Mouse (Mus musculus) lung, adult 18-20 months (tissue): ENCODE measurements at regions not wholly inside any gene's neighbourhood (a gene's known extent, or its start where the extent isn't known, plus 50 kb on each side); places are given as distances from the start of the nearest gene placed in this dataset.

ENCODE experiments used
- DNase-seq, 2 experiments: peaks; one replicate each; pipeline ENCODE4 v3.0.0; 2022; ENCODE audit warnings: mixed read lengths in 2 of 2

GRCm38 (mm10) chr2:50687672-50688151 lies 391.1 kb upstream of the Mmadhc start:
- no peak for DNase-seq

GRCm38 (mm10) chr2:50687222-50687621 lies 390.6 kb upstream of the Mmadhc start:
- peak; percentile 61 to 68 for DNase-seq

GRCm38 (mm10) chr2:50677456-50677855 lies 380.9 kb upstream of the Mmadhc start:
- no peak for DNase-seq

- DNase-seq: no peak
Observed at GRCm38 (mm10) chr2:50675736-50676550, 379.3 kb upstream of the Mmadhc start.

- no peak for DNase-seq
Observed at GRCm38 (mm10) chr2:50674856-50675175, 378.2 kb upstream of the Mmadhc start.

GRCm38 (mm10) chr2:50674151-50674855 lies 377.7 kb upstream of the Mmadhc start:
- DNase-seq: peak; percentile 30 to 34

- no peak for DNase-seq
Observed at GRCm38 (mm10) chr2:50669297-50669696, 372.7 kb upstream of the Mmadhc start.

- DNase-seq: no peak
Observed at GRCm38 (mm10) chr2:50668789-50669188, 372.2 kb upstream of the Mmadhc start.

- no peak for DNase-seq
Observed at GRCm38 (mm10) chr2:50667180-50667579, 370.6 kb upstream of the Mmadhc start.

- DNase-seq: no peak
Observed at GRCm38 (mm10) chr2:50662504-50662903, 365.9 kb upstream of the Mmadhc start.

- DNase-seq: no peak
Observed at GRCm38 (mm10) chr2:50660000-50660399, 363.4 kb upstream of the Mmadhc start.

- DNase-seq: no peak
Observed at GRCm38 (mm10) chr2:50657826-50658225, 361.2 kb upstream of the Mmadhc start.

- no peak for DNase-seq
Observed at GRCm38 (mm10) chr2:50656351-50656750, 359.8 kb upstream of the Mmadhc start.

GRCm38 (mm10) chr2:50654953-50655324 lies 358.3 kb upstream of the Mmadhc start:
- DNase-seq: no peak

GRCm38 (mm10) chr2:50654221-50654952 lies 357.8 kb upstream of the Mmadhc start:
- DNase-seq: no peak

GRCm38 (mm10) chr2:50653121-50653615 lies 356.6 kb upstream of the Mmadhc start:
- DNase-seq: no peak

- DNase-seq: no peak
Observed at GRCm38 (mm10) chr2:50649656-50650055, 353.1 kb upstream of the Mmadhc start.

GRCm38 (mm10) chr2:50643219-50643618 lies 346.6 kb upstream of the Mmadhc start:
- DNase-seq: no peak

- no peak for DNase-seq
Observed at GRCm38 (mm10) chr2:50642198-50642597, 345.6 kb upstream of the Mmadhc start.

GRCm38 (mm10) chr2:50635896-50636295 lies 339.3 kb upstream of the Mmadhc start:
- DNase-seq: no peak

- DNase-seq: no peak
Observed at GRCm38 (mm10) chr2:50631786-50632185, 335.2 kb upstream of the Mmadhc start.

- DNase-seq: no peak
Observed at GRCm38 (mm10) chr2:50627501-50627900, 330.9 kb upstream of the Mmadhc start.

GRCm38 (mm10) chr2:50625233-50625749 lies 328.7 kb upstream of the Mmadhc start:
- no peak for DNase-seq
